In genomic region chr8:57313583-57313982, GRCm38 (mm10) we compare ENCODE assay signal across 14 mouse cellular contexts. TPM values are rescaled to one million over a fixed set of nuclear protein-coding genes. Genes with fewer than 3 reads are reported as not detected.
DNase-seq lines count a peak whose midpoint lies in the region; ATAC-seq and TF ChIP-seq lines count a peak whose summit lies in the region.
"Had no signal": no experiment of that assay in that cellular context is flagged by ENCODE, and none has a peak within 500 bp of the region (broad histone marks: within the 10 kb centered on the region; RNA-seq: fewer than 3 reads in every experiment).

No protein-coding gene starts in this region.

- H3K36me3 ChIP-seq in hindbrain, embryonic 11.5 days (ENCODE audit: control insufficient read depth, insufficient read depth, low read length), result no peaks in the 10 kb centered on the region
- no peaks in the 10 kb centered on the region for H3K36me3 ChIP-seq in hindbrain, embryonic 13.5 days
- H3K36me3 ChIP-seq in embryonic facial prominence, embryonic 15.5 days, result no peaks in the 10 kb centered on the region
- H3K36me3 ChIP-seq in limb, embryonic 14.5 days (ENCODE audit: control insufficient read depth, insufficient read depth, low read length), result no peaks in the 10 kb centered on the region
- H3K36me3 ChIP-seq: liver, embryonic 13.5 days had no signal

- no peak for ATAC-seq in hindbrain, embryonic 11.5 days (ENCODE audit: low FRiP score)
- ATAC-seq in hindbrain, embryonic 13.5 days (ENCODE audit: low FRiP score), result no peak
- ATAC-seq in embryonic facial prominence, embryonic 15.5 days (ENCODE audit: insufficient number of reproducible peaks, low FRiP score, low TSS enrichment, low read depth), result no peak
- ATAC-seq in limb, embryonic 14.5 days (ENCODE audit: low FRiP score, low read depth), result no peak
- ATAC-seq: CD4-positive, CD25-positive, alpha-beta regulatory T cell, adult 4 months had no signal

- no peaks in the 10 kb centered on the region for H3K9me3 ChIP-seq in hindbrain, embryonic 11.5 days (ENCODE audit: control insufficient read depth, low read length)
- H3K9me3 ChIP-seq in hindbrain, embryonic 13.5 days, result no peaks in the 10 kb centered on the region
- no peaks in the 10 kb centered on the region for H3K9me3 ChIP-seq in embryonic facial prominence, embryonic 15.5 days (replicated peaks)
- H3K9me3 ChIP-seq in limb, embryonic 14.5 days (ENCODE audit: control insufficient read depth, low read length), result no peaks in the 10 kb centered on the region
- H3K9me3 ChIP-seq: liver, embryonic 13.5 days had no signal

- H3K4me1 ChIP-seq in hindbrain, embryonic 11.5 days (replicated peaks; ENCODE audit: control insufficient read depth, insufficient read depth, low read length), result 0 out of 2 replicates have a peak, but pooled peaks cover 3% of the 10 kb centered on the region
- 0 out of 2 replicates have a peak, but pooled peaks cover 3% of the 10 kb centered on the region for H3K4me1 ChIP-seq in hindbrain, embryonic 13.5 days (replicated peaks)
- H3K4me1 ChIP-seq in embryonic facial prominence, embryonic 15.5 days, result peaks cover 12% of the 10 kb centered on the region
- peaks cover 21% of the 10 kb centered on the region for H3K4me1 ChIP-seq in limb, embryonic 14.5 days (ENCODE audit: control insufficient read depth, insufficient read depth, low read length)

- H3K9ac ChIP-seq in hindbrain, embryonic 11.5 days (ENCODE audit: low read depth, low read length), result no peak overlapping the region
- H3K9ac ChIP-seq in hindbrain, embryonic 13.5 days, result no peak overlapping the region
- no peak overlapping the region for H3K9ac ChIP-seq in embryonic facial prominence, embryonic 15.5 days
- no peak overlapping the region for H3K9ac ChIP-seq in limb, embryonic 14.5 days (ENCODE audit: low read depth, low read length, severe bottlenecking)
- H3K9ac ChIP-seq: liver, embryonic 13.5 days had no signal

- WGBS in hindbrain, embryonic 11.5 days, result 3% methylated on average over 10 of the region's 10 CpGs
- 4% methylated on average over 10 of the region's 10 CpGs for WGBS in hindbrain, embryonic 13.5 days
- 8% methylated on average over 10 of the region's 10 CpGs for WGBS in embryonic facial prominence, embryonic 15.5 days
- 24% methylated on average over 10 of the region's 10 CpGs for WGBS in limb, embryonic 14.5 days

- peaks cover 70% of the 10 kb centered on the region for H3K27me3 ChIP-seq in hindbrain, embryonic 11.5 days (ENCODE audit: control insufficient read depth, insufficient read depth, low read length)
- peaks cover 89% of the 10 kb centered on the region for H3K27me3 ChIP-seq in hindbrain, embryonic 13.5 days
- H3K27me3 ChIP-seq in embryonic facial prominence, embryonic 15.5 days, result peaks cover 81% of the 10 kb centered on the region
- H3K27me3 ChIP-seq in limb, embryonic 14.5 days (ENCODE audit: control insufficient read depth, insufficient read depth, low read length), result peaks cover 8% of the 10 kb centered on the region; the same call in 1 of the 2 replicates

- no peak overlapping the region for H3K27ac ChIP-seq in hindbrain, embryonic 11.5 days (ENCODE audit: low read depth, low read length)
- no peak overlapping the region for H3K27ac ChIP-seq in hindbrain, embryonic 13.5 days
- peak overlapping the region; percentile 31 for H3K27ac ChIP-seq in embryonic facial prominence, embryonic 15.5 days (replicated peaks)
- H3K27ac ChIP-seq in limb, embryonic 14.5 days (replicated peaks; ENCODE audit: low read depth, low read length), result no peak overlapping the region
- H3K27ac ChIP-seq: liver, embryonic 13.5 days had no signal

- DNase-seq in hindbrain, embryonic 11.5 days (ENCODE audit: low spot score), result peak; percentile 43
- peak; percentile 40 for DNase-seq in embryo, embryonic 9.5 days (ENCODE audit: extremely low spot score)
- no peak for DNase-seq in limb, embryonic 14.5 days (ENCODE audit: low spot score)
- no peak for DNase-seq in thymus, postnatal 10 days (ENCODE audit: low spot score in 2 of 2)
- DNase-seq in spleen, postnatal 10 days (ENCODE audit: low spot score in 2 of 2), result no peak
- DNase-seq: cerebellum, adult 9-11 months; liver, embryonic 13.5 days; lung, postnatal 14 days; right cerebral cortex, postnatal 14 days; thymus, postnatal 25 days had no signal

- no peak for TF ChIP-seq POLR2A in limb, embryonic 14.5 days (IDR thresholded peaks at IDR 0.05; ENCODE audit: borderline replicate concordance, extremely low read depth, insufficient read depth, insufficient read length)

- no peak overlapping the region for H3K4me2 ChIP-seq in hindbrain, embryonic 11.5 days (replicated peaks; ENCODE audit: low read depth, low read length)
- no peak overlapping the region for H3K4me2 ChIP-seq in hindbrain, embryonic 13.5 days
- H3K4me2 ChIP-seq in embryonic facial prominence, embryonic 15.5 days (replicated peaks), result peak overlapping the region; percentile 3; the same call in 1 of the 2 replicates
- H3K4me2 ChIP-seq in limb, embryonic 14.5 days (replicated peaks; ENCODE audit: low read depth, low read length, severe bottlenecking), result peak overlapping the region; percentile 7; the same call in 1 of the 2 replicates

- H3K4me3 ChIP-seq in hindbrain, embryonic 11.5 days (ENCODE audit: low read depth, low read length), result no peak overlapping the region
- no peak overlapping the region for H3K4me3 ChIP-seq in hindbrain, embryonic 13.5 days
- H3K4me3 ChIP-seq in embryonic facial prominence, embryonic 15.5 days (replicated peaks), result no peak overlapping the region
- no peak overlapping the region for H3K4me3 ChIP-seq in limb, embryonic 14.5 days (replicated peaks; ENCODE audit: low read length)

RNA-seq across cellular contexts. Expression of gene Hand2, which starts 7.2 kb away (rescaled TPM):
- 0.10 TPM in 1 of 2 replicates, not detected in the other for polyA plus RNA-seq in hindbrain, embryonic 11.5 days (2014; fragmentation: Nextera tagmentation; extraction: Ambion mirVana)
- not detected in 2 replicates for polyA plus RNA-seq in hindbrain, embryonic 13.5 days (2015; fragmentation: Nextera tagmentation; extraction: Ambion mirVana)
- polyA plus RNA-seq in embryonic facial prominence, embryonic 15.5 days (2015; fragmentation: Nextera tagmentation; extraction: Ambion mirVana), result 2.3 and 3.8 TPM in 2 replicates
- 33.4 and 36.2 TPM in 2 replicates for polyA plus RNA-seq in limb, embryonic 14.5 days (2012; rRNA removed)
- 9.8 and 13.5 TPM in 2 replicates for polyA plus RNA-seq in limb, embryonic 14.5 days (2014; fragmentation: Nextera tagmentation; extraction: Ambion mirVana)
- polyA plus RNA-seq: CD4-positive, CD25-positive, alpha-beta regulatory T cell, adult 4 months; midbrain, embryonic 16.5 days had no signal

Comparison
In these comparisons a context has a peak if more than half of its experiments do, and no peak if none do; other contexts are left out.
1. DNase-seq: peak in hindbrain, embryonic 11.5 days (single experiment) and embryo, embryonic 9.5 days (single experiment); none in limb, embryonic 14.5 days (single experiment), thymus, postnatal 10 days (0 of 2) and spleen, postnatal 10 days (0 of 2).
2. H3K4me2 ChIP-seq: peak in embryonic facial prominence, embryonic 15.5 days (single experiment) and limb, embryonic 14.5 days (single experiment); none in hindbrain, embryonic 11.5 days (single experiment) and hindbrain, embryonic 13.5 days (single experiment).